Mouse (Mus musculus) liver, adult (tissue): Measurements from ENCODE around the gene C1qc.

ENCODE experiments used
- GATA4 ChIP-seq: IDR thresholded peaks from 2 replicates; pipeline ENCODE4 v1.6.1; 2014; ENCODE audit warnings: mild to moderate bottlenecking, low read length; ENCODE audit not compliant: insufficient replicate concordance

C1qc gene

DNA sequence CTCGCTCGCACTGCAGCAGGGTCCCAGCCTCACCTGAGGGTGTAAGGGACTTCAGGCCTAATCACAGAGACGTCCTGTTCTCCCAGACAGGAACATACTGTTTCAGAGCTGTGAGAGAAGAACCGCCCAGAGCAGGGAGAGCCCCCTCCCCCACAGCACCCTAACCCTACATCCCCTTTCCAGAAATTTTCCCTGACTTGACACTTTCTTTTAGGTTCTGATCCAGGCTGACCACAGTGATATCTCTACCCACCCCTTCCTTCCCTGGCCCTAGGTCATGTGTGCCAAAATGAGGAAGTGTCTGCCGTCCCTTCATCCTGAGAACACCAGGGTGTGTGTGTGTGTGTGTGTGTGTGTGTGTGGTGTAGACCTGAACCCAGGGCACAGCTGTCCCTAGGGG is at the start of gene C1qc:
TSS of gene C1qc (minus strand) at position 255 of the 400 bp plus-strand sequence.
- no peak for TF ChIP-seq GATA4

DNA sequence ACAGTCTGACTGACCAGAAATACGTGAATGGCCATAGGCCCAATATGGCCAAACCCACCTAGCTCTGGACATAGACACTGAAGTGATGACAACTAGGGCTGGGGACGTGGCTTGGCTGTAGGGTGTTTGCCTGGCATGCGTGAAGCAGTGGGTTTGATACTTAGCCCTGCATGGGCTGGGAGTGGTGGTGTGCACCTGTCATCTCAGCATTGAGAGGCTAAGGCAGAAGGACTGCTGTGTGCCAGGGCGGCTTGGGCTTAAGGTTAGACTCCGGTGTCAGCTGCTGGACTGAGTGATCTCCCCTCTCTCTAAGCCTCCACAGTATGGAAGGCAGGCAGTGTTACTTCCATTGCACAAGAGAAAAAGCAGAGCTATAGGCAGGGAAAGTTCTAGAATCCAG is 45.1 kb upstream of the C1qc start:
- TF ChIP-seq GATA4: no peak

DNA sequence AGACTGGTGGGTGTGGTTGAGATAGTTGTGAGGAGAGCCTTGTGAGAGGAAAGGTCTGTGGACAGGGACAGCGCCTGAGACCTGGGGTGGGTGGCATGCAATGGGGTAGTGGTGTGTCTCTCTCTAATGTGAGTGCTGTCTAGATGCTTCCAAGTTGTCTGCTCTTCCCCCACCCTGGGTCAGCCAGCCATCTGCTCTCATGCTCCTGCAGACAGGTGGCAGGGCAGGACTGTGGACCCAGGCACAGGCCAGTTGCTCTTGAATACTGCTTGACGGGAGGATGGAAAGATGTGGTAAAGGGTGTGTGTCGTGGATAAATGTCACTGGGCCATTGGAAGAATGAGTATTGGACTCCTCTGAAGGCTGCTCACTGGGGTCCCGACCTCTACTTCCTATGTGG is 44.5 kb upstream of the C1qc start:
- TF ChIP-seq GATA4: no peak

DNA sequence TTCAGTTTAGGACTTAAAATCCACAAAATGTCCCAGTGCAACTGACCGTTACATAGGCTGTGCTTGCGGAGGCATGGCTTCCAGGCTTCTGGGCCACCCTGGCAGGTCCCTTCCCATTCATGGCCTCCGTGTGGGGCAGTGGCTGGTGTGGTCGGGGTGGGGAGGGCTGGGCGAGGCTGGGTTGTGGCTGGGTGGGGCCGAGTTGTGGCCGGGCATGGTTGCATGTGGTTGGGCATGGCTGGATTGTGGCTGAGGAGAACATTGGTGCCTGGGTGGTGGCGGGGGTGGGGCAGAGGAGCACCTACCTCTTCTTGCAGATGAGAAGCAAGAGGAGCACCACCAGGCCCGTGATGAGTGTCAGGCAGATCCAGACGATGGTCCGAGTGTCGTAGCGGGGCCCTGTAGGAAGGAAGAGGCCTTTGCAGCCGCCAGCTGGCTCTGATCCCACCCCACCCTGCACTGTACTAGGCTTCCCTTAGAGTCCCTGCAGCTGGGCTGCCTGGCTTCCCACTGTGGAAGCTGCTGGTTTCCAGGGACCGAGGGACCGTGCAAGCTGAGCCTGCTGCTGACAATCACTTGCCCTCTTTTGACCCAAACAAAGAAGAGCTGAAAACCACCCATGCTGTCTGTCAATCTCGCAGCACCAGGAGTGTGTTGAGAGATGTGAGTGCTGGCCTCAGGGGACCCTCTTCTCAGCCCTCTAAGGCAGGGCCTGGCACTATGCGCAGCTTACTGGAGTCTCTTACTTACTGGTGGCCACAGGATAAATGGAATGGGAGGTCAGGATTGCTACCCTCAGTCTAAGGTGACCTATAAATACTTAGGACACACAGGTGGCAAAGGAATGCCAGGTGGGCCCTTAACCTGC is 42.1 kb upstream of the C1qc start:
- TF ChIP-seq GATA4: no peak

DNA sequence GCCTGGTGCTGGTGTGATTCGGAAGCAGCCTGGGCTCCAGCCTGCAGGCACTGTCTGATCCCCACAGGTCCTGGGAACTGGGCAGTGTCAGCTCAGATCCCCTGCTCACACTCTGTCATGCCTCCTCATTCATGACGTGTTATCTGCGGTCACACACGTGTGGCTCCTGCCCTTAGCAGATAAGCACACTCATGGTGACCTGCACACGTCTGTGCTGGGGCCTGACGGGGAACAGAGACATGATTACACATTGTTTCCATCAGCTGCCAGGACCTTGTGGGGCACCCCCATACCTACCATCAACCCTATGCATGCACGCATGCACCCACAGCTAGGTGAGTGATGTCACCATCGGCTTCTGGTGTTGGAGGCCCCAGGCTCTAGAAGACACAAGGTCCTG is 37.6 kb upstream of the C1qc start:
- no peak for TF ChIP-seq GATA4

DNA sequence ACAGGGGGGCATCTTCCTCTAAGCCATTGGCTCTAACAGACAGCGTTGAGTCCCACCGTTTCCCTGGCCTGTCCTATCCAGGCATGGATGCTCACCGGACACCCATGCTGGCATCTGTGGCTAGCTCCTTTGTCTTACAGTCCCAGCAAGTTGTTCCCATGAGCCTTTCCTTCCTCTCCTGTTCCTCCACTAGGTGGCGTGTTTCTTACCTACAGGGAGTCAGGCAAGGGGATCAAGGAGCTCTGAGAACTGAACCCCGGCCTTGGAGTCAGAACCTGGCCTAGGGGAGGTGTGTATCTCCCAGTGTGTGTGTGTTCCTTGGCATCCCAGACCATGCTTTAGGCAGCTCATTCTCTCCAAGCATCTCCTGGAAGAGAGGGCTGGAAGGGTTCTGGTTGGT is 36.1 kb upstream of the C1qc start:
- TF ChIP-seq GATA4: no peak

DNA sequence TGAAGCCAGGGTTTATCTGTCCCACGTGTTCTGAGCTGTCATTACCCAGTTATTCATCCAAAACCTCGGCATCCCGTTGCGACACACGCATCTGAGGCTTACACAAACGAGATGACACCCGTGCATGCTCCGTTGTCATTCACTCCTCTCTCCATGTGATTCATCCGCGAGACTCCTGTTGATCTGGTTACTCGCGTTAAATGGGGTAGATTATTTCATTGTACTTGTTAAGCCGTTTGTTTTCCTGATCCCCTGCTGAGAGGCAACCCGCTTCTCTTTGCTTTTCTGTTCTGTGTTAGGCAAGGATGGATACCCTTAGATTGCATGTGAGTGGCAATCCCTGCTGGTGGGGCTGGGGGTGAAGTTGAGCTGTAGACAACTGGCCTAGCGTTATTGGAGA is 32.9 kb upstream of the C1qc start:
- TF ChIP-seq GATA4: no peak

DNA sequence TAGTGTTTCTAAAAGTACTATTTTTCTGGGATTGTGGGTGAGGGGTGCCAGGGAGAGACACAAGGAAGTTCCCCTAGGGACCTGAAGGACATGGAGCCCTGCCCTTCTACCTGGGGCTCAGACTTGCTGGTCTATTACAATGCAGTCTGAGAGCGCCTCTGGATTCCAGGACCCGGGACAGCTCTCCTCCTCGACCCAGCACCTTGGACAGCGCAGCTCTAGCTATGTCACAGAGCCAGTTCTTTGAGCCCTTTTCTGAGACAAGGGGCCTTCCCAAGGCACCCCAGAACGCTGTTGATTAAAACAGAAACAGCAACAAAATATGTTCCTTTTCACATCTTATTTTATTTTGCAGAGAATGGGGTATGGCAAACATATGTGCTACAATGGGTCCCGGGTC is 31.7 kb upstream of the C1qc start:
- no peak for TF ChIP-seq GATA4

DNA sequence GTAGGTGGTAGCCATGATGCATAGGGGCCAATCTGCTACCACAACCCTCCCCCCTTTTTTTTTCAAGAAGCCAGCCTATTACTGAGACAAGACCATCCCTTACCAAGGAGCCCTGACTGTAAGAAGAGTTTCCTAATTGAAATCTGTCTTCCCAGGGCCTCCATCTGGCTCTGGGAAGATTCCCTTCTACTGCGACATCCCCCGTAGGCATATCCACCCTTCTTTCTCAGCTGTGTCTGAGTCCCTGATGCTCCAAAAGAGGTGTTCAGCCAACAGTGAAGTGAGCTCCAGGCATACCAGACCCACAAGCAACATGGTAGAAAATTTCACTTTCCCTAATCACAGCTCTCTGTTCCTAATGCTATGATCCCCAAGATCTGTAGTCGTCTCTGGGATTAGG is 26.7 kb upstream of the C1qc start:
- TF ChIP-seq GATA4: no peak

DNA sequence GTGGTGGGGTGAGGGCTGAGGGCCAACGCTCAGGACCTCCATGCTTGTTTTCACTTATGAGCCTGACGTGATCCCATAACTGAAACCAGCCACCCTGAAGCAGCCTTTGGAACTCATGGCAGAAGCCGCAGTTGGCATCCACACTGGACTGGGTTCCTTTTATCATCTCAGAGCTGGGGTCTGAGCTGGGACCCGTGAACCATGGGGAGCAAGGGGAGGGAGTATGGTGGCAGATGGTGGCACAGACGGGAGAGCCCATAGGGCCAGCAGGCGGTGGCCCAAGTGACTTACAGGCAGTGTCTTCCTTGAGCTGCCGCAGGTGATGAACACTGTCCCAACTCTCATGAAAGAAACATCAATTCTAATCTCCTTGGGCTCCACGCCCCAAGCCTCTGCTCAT is 26.0 kb upstream of the C1qc start:
- TF ChIP-seq GATA4: no peak

DNA sequence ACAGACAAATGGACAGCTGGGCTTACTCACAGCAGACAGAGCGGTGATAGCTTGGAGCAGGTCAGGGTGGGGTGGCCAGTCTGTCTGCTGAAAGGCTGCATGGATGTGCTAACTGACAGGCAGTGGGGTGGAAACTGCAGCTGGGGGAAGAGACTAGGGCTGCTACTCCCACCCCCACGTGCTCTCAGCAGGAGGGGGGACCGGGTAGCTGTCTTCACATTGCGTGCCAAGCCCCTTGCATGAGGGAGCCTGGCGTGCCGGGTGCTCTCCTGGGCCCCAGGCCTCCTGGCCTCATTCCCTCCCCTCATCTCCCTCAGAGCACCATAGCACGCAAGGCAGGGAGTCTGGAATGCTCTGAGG is 24.3 kb upstream of the C1qc start:
- TF ChIP-seq GATA4: no peak

DNA sequence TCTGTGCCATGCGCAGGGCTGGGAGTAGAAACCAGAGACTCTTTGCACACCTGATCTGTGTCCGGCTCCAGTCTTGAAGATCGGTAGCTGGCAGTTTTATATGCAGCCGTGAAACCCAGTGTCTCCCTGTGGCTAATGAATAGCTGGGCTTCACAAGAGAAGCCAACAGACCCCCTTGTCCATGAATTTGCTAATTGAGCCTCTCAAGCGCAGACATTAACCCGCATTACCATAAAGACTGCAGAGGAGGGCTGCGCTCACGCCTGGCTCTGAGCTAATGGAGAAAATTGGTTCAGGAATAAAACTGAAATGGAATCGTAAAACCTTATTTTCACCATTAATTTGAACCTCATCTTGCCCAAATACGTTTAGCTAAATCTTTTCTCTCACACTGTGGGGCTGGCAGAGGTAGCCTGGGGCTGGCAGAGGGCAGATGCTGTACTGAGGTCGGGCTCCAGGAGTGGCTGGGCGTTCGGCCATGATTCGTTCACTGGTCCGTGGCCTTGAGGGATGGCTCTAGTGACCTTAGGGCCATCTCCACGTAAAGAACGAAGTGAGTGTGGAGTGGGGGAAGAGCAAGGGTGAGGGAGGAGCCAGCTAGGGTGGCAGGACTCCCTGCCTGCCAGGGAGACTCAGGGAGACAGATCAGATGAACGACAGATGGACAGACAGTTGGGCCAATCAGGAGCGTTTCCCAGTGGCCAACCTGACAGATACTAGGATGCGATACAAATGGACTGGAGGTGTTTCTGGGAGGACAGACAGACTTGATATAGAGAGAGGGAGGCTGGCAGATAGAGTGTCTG is 23.7 kb upstream of the C1qc start:
- TF ChIP-seq GATA4: no peak

DNA sequence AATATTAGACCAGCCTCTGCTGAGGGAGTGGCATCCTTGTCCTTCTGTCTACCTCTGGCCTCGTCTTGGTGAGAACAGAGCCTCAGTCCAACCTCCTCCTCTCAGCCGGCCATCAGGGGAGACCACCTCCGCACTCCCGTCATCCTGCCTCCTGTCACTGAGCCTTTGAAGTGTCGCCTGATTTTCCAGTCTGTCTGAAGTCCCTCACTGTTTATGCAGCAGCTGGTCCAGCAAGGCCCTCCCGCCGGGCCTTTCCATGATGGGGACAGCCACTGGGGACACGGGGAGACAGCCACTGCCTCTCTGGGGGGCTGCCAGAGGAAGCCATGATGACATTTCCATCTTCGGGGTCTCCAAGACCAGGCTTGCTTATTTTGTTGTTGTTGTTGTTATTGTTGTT is 20.0 kb upstream of the C1qc start:
- TF ChIP-seq GATA4: no peak

DNA sequence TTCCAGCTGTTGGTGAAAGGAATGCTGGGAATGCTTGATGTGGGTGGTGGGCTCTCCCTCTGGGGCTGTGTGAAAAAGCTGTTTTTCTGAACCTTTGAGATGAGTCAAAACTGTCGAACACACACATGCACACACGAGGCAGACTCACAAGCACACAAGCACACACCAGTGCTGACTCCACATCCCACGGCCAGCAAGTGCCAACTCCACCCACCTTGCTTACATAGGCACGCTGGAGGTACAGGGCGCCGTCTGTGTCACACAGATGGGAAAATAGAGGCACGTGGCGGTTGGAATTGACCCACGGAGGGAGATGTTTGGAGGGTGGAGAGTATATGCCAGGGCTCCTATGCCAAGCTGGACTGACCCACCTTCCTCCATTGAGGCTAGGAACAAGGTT is 18.9 kb upstream of the C1qc start:
- no peak for TF ChIP-seq GATA4

DNA sequence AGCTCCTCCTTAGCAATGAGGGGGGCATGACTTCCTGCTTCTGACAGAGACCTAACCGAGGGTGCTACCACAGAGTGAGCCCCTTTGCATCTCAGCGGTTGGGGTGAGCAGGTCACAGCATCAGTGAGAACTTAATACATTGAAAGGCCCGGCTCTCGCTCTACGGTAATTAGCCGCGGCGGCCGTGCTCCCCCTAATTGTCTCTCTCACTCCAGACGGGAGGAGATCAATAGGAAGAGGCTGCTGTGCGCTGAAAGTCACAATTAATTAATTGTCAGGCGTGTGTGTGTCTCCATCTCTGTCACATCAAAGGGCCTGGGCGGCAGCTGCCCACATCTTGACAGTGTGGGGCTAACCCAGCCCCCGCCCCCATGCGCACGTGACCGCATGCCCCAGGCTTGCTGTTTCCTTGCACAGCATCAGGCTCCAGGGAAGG is 18.4 kb upstream of the C1qc start:
- TF ChIP-seq GATA4: no peak

DNA sequence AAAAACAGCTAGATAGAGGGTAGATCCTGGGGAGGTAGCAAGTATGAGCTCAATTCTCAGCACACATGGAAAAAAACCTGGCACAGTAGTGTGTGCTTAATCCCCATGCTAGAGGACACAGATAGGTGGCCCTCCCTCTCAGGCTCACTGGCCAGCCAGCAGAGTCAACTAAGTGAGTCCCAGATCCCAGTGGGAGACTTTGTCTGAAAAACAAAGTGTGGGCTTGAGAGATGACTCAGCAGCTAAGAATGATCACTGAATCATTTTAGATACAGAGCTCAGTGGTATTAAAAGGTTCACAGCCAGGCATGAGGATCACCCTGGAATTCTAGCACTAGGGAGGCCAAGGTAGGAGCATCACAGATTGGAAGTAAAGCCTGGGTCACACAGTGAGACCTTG is 14.9 kb upstream of the C1qc start:
- no peak for TF ChIP-seq GATA4
